Mouse (Mus musculus): Measurements from ENCODE around the gene Hoxb9. TPM values are rescaled to one million over a fixed set of nuclear protein-coding genes. Genes with fewer than 3 reads are reported as not detected.

Gene Hoxb9
- polyA plus RNA-seq, 1 experiment from 2014 or later, result not detected

DNA sequence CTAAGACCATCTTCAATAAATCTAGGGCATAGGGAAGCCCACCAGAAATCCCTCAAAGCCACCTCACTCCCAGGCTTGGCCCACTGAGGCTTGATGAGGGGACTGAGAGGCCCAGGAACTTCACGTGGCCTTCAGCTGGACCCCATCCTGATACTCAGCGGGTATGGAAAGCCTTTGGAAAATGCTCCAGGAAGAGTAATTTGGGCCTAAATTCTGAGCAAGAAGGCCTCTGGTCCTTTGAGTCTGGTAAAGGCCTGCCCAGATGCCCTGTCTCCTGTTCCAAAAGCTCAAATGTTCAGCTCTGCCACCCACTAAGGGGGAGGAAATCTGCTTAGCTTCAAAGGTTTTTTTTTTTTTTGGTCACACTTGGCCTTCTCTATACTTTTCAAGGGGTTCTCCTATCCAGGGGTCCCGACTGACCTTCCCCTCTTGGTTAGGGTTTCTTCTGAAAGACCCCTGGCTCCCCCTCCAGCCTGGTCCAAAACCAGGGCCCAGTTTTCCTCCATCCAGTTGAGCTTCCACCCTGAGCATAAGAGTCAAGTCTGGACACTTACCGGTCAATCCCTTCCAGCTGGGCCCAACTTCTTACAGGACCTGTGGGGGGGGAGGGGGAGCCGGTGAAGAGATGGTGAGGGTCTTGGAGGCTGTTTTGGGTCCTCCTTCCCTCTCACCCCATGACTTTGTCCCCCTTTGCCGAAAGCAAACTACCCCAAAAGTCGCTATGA is 35.1 kb downstream of the Hoxb9 start:
- H3K9me3 ChIP-seq, result no peaks in the 10 kb centered on the region
- no peak overlapping the region for H3K9ac ChIP-seq (replicated peaks)
- peaks cover 100% of the 10 kb centered on the region for H3K27me3 ChIP-seq
- H3K27ac ChIP-seq, result no peak overlapping the region
- H3K4me1 ChIP-seq (replicated peaks), result no peaks in the 10 kb centered on the region; the same call in 1 of the 2 replicates
- ATAC-seq, result no peak
- H3K4me2 ChIP-seq (replicated peaks), result no peak overlapping the region
- H3K36me3 ChIP-seq, result no peaks in the 10 kb centered on the region
- no peak overlapping the region for H3K4me3 ChIP-seq (replicated peaks)
- WGBS, result 8% methylated on average over 7 of the region's 7 CpGs

DNA sequence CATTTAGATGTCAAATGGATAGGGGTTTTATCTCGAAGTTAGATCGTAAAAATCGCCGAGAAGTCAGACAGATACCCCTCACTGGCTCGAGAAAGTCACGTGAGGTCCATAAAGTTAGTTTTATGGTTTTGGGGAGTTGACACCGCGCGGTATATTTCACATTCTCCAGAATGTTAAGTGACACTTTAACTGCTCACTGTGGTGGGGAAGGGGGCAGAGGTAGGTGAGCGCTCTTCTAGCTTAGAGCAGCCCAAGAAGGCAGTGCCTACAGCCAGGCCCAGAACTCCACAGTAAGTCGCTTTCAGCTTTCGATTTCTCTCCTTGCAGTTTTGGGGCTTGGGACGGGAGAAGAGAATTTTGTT is 35.6 kb downstream of the Hoxb9 start:
- no peaks in the 10 kb centered on the region for H3K9me3 ChIP-seq
- no peak overlapping the region for H3K27ac ChIP-seq
- no peaks in the 10 kb centered on the region; the same call in 1 of the 2 replicates for H3K4me1 ChIP-seq (replicated peaks)
- ATAC-seq, result no peak
- WGBS, result 1% methylated on average over 13 of the region's 13 CpGs
- peaks cover 100% of the 10 kb centered on the region for H3K27me3 ChIP-seq
- H3K9ac ChIP-seq (replicated peaks), result no peak overlapping the region
- no peak overlapping the region for H3K4me2 ChIP-seq (replicated peaks)
- no peaks in the 10 kb centered on the region for H3K36me3 ChIP-seq
- no peak overlapping the region for H3K4me3 ChIP-seq (replicated peaks)

GRCm38 (mm10) chr11:96308763-96309162 is 37.5 kb downstream of the Hoxb9 start:
- Histone ChIP-seq H3K27ac (no peak overlapping the region), H3K27me3 (peaks cover 100% of the 10 kb centered on the region), H3K4me2 (replicated peaks) (no peak overlapping the region), H3K4me1 (replicated peaks) (no peaks in the 10 kb centered on the region; the same call in 1 of the 2 replicates), H3K4me3 (replicated peaks) (no peak overlapping the region), H3K36me3 (no peaks in the 10 kb centered on the region), H3K9ac (replicated peaks) (no peak overlapping the region), H3K9me3 (no peaks in the 10 kb centered on the region)
- ATAC-seq, result no peak
- 10% methylated on average over 4 of the region's 4 CpGs for WGBS

- 7% methylated on average over 4 of the region's 4 CpGs for WGBS
- no peak overlapping the region for H3K27ac ChIP-seq
- no peaks in the 10 kb centered on the region for H3K36me3 ChIP-seq
- peaks cover 100% of the 10 kb centered on the region for H3K27me3 ChIP-seq
- H3K4me2 ChIP-seq (replicated peaks), result no peak overlapping the region
- H3K9me3 ChIP-seq, result no peaks in the 10 kb centered on the region
- no peak for ATAC-seq
- no peak overlapping the region for H3K9ac ChIP-seq (replicated peaks)
- H3K4me1 ChIP-seq (replicated peaks), result no peaks in the 10 kb centered on the region
- no peak overlapping the region for H3K4me3 ChIP-seq (replicated peaks)
Measured at GRCm38 (mm10) chr11:96309288-96309687, 38.0 kb downstream of the Hoxb9 start.

- Histone ChIP-seq H3K4me2 (replicated peaks) (no peak overlapping the region), H3K27ac (no peak overlapping the region), H3K4me3 (replicated peaks) (no peak overlapping the region), H3K36me3 (no peaks in the 10 kb centered on the region), H3K27me3 (peaks cover 100% of the 10 kb centered on the region), H3K9me3 (no peaks in the 10 kb centered on the region), H3K9ac (replicated peaks) (no peak overlapping the region), H3K4me1 (replicated peaks) (no peaks in the 10 kb centered on the region)
- no peak for ATAC-seq
- 4% methylated on average over 20 of the region's 20 CpGs for WGBS
Measured at GRCm38 (mm10) chr11:96310183-96310938, 39.1 kb downstream of the Hoxb9 start.

DNA sequence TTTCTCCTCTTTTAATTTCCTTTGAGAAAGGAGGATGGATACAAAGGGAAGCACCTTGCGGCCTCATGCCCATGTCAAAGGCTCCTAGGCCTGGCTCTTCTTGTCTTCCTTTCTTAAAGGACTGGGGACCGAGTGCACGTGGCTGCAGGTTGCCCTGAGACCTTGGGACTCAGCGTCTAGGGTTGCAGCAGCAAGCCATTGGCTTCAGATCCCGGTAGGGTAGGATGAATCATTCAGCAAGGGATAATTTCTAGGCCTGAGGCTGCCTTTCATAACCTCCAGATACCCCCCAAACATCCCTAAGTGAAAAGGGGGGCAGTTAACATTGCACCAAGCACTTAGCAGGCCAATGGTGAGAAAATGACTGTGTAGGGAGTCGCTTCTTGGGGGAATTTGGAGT is 39.8 kb downstream of the Hoxb9 start:
- Histone ChIP-seq H3K36me3 (no peaks in the 10 kb centered on the region), H3K4me2 (replicated peaks) (no peak overlapping the region), H3K9ac (replicated peaks) (no peak overlapping the region), H3K4me3 (replicated peaks) (no peak overlapping the region), H3K9me3 (no peaks in the 10 kb centered on the region), H3K4me1 (replicated peaks) (no peaks in the 10 kb centered on the region), H3K27ac (no peak overlapping the region), H3K27me3 (peaks cover 100% of the 10 kb centered on the region)
- 7% methylated on average over 6 of the region's 6 CpGs for WGBS
- ATAC-seq, result no peak

GRCm38 (mm10) chr11:96311520-96312417 is 40.5 kb downstream of the Hoxb9 start:
- no peaks in the 10 kb centered on the region for H3K4me1 ChIP-seq (replicated peaks)
- no peak overlapping the region for H3K9ac ChIP-seq (replicated peaks)
- H3K4me3 ChIP-seq (replicated peaks), result no peak overlapping the region
- no peaks in the 10 kb centered on the region for H3K9me3 ChIP-seq
- no peaks in the 10 kb centered on the region for H3K36me3 ChIP-seq
- H3K4me2 ChIP-seq (replicated peaks), result no peak overlapping the region
- H3K27ac ChIP-seq, result no peak overlapping the region
- peak; percentile 73; the same call in 1 of the 2 replicates for ATAC-seq
- WGBS, result 1% methylated on average over 31 of the region's 31 CpGs
- H3K27me3 ChIP-seq, result peaks cover 100% of the 10 kb centered on the region

DNA sequence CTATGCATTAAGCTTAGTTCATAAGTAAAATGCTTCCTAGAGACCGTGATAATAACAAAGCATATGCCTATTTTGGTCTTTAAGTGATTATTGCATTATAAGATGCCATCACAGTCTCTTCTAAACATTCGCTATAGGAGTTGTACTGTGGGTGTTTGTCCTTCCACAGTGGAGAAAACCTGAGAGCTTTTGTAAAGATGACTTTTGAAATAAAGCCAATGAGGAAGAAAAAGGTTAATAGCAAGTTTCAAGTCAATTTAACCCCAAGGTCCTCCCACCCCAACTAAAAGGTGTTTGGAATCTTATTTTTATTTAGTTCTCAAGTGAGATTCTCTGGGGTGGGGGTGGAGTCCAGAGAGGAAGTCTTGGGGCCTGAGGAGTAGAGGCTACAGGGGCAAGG is 41.9 kb downstream of the Hoxb9 start:
- Histone ChIP-seq H3K9me3 (no peaks in the 10 kb centered on the region), H3K27me3 (peaks cover 100% of the 10 kb centered on the region), H3K4me3 (replicated peaks) (no peak overlapping the region), H3K4me2 (replicated peaks) (no peak overlapping the region), H3K4me1 (replicated peaks) (peaks cover 1% of the 10 kb centered on the region; the same call in 1 of the 2 replicates), H3K27ac (no peak overlapping the region), H3K36me3 (no peaks in the 10 kb centered on the region), H3K9ac (replicated peaks) (no peak overlapping the region)
- WGBS, result 15% methylated on average over 2 of the region's 2 CpGs
- ATAC-seq, result no peak

DNA sequence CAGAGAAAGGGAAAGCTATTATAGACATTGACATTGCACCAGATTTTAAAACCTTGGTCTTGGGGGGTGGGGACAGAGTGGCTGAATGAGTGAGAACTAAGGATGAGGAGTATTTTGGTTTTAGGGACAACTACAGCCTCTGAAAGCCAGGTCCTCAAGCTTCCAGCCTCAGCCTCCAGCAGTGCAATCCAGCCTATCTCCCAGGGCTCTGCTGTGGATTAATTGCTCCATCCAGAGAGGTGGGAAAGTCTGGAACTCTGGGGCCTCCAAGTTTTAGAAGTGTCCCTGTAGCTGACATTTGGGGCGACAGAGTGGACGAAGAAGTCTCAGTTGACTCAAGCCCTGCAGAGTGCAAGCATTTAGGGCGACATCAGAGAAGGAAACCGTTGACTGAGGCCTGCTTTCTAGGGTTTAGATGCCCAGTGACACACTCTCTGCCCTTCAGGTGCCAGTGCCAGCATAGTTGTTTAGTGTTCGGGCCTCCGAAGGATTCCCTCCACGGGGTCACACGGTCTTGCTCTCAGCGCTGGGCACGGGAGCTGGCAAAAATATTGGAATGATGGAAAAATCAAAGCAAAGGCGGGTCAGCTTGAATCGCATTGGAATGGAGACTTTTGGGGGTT is 42.7 kb downstream of the Hoxb9 start:
- Histone ChIP-seq H3K9ac (replicated peaks) (no peak overlapping the region), H3K27ac (no peak overlapping the region), H3K4me1 (replicated peaks) (peaks cover 7% of the 10 kb centered on the region; the same call in 1 of the 2 replicates), H3K4me3 (replicated peaks) (no peak overlapping the region), H3K4me2 (replicated peaks) (no peak overlapping the region), H3K36me3 (no peaks in the 10 kb centered on the region), H3K27me3 (peaks cover 100% of the 10 kb centered on the region), H3K9me3 (no peaks in the 10 kb centered on the region)
- no peak for ATAC-seq
- WGBS, result 7% methylated on average over 12 of the region's 12 CpGs

DNA sequence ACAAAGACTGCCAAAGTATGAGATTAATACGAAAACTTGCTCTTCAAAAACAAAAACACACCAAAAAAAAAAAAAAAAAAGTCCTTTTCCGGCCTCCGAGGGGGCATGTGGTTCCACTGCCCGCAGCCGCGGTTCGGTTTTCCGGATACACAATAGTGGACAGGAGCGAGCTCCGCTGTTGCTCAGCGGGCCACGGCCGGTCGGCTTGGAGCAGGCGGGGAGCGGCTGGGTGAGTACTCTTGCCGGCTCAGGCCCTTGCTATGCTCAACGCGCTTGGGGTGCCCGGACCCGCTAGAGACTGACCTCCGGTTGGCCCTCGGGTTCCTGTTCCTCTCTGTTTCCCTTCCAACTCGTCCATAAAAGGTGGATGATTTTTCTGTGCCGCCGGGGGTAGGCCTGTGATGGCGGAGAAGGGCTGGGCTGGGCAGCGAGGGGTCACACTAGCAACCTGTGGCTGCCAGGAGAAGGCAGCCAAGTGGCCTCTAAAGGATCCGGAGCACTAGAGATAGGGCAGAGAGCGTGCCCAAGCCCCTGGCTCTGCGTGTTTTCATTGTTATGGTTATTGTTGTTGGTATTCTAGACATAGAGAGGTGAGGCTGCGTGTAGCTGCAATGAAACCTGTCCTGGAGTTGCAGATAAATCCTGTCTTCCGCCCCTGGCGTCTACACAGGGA is 43.5 kb downstream of the Hoxb9 start:
- 2% methylated on average over 34 of the region's 34 CpGs for WGBS
- no peak for ATAC-seq
- H3K9me3 ChIP-seq, result no peaks in the 10 kb centered on the region
- H3K4me3 ChIP-seq (replicated peaks), result no peak overlapping the region
- H3K36me3 ChIP-seq, result no peaks in the 10 kb centered on the region
- no peak overlapping the region for H3K27ac ChIP-seq
- no peak overlapping the region for H3K9ac ChIP-seq (replicated peaks)
- H3K4me1 ChIP-seq (replicated peaks), result peaks cover 9% of the 10 kb centered on the region; the same call in 1 of the 2 replicates
- H3K27me3 ChIP-seq, result peaks cover 100% of the 10 kb centered on the region
- no peak overlapping the region for H3K4me2 ChIP-seq (replicated peaks)

DNA sequence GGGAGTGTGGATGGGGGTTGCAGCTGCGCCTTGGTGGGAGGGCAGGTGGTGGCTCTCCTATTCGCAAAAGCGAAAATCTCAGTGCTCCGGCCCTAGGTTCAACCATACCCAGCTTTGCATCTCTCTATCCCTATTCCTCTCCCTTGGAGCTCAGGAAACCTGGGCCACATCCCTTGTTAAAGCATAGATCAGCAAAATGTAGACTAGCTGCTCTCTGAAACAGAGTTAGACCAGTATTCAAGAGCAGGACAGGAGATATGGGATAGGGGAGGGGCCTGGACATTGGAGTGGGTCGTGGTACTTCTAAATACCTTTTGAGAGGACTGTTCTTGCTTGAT is 44.1 kb downstream of the Hoxb9 start:
- WGBS, result 4% methylated on average over 5 of the region's 5 CpGs
- ATAC-seq, result no peak
- Histone ChIP-seq H3K27me3 (peaks cover 100% of the 10 kb centered on the region), H3K9ac (replicated peaks) (no peak overlapping the region), H3K4me1 (replicated peaks) (peaks cover 9% of the 10 kb centered on the region; the same call in 1 of the 2 replicates), H3K9me3 (no peaks in the 10 kb centered on the region), H3K27ac (no peak overlapping the region), H3K4me2 (replicated peaks) (no peak overlapping the region), H3K4me3 (replicated peaks) (no peak overlapping the region), H3K36me3 (no peaks in the 10 kb centered on the region)

All from midbrain, embryonic 13.5 days (tissue).